Comparison of ENCODE assay signal across 13 mouse cellular contexts in genomic region chr10:67610689-67611088, GRCm38 (mm10).
DNase-seq lines count a peak whose midpoint lies in the region; ATAC-seq and TF ChIP-seq lines count a peak whose summit lies in the region.
"Had no signal": no experiment of that assay in that cellular context is flagged by ENCODE, and none has a peak within 500 bp of the region (broad histone marks: within the 10 kb centered on the region; RNA-seq: fewer than 3 reads in every experiment).

No protein-coding gene starts in this region.

- TF ChIP-seq CTCF in C2C12 (IDR thresholded peaks at IDR 0.05; ENCODE audit: control insufficient read depth, insufficient read depth, insufficient read length): no peak

- H3K27me3 ChIP-seq in C2C12 (ENCODE audit: control insufficient read depth, insufficient read depth, insufficient read length): no peaks in the 10 kb centered on the region
- H3K27me3 ChIP-seq: heart, embryonic 15.5 days had no signal

- DNase-seq in NIH3T3 (ENCODE audit: low read depth): peak; percentile 71
- DNase-seq in thymus, postnatal 14 days: peak; percentile 20
- DNase-seq in cerebellum, postnatal 14 days: no peak
- no peak for DNase-seq in cerebellum, adult 9-11 months
- DNase-seq: cerebellum, adult 11 months; gastrocnemius, postnatal 14 days; kidney, adult 8-10 months; liver, postnatal 0 days had no signal

- no peaks in the 10 kb centered on the region for H3K36me3 ChIP-seq in C2C12 (ENCODE audit: control insufficient read depth, insufficient read depth)
- H3K36me3 ChIP-seq: heart, embryonic 15.5 days had no signal

- H3K79me3 ChIP-seq in C2C12 (ENCODE audit: low read depth): no peaks in the 10 kb centered on the region

- H3K79me2 ChIP-seq in C2C12 (ENCODE audit: control insufficient read depth, insufficient read depth): no peaks in the 10 kb centered on the region

- ATAC-seq in megakaryocyte, adult 5-6 weeks (ENCODE audit: poor library complexity, severe bottlenecking): peak; percentile 68
- no peak for ATAC-seq in megakaryocyte-erythroid progenitor cell, adult 5-6 weeks (replicated peaks; ENCODE audit: low FRiP score, low TSS enrichment, poor library complexity, severe bottlenecking)
- ATAC-seq: hindbrain, embryonic 16.5 days; liver, postnatal 0 days had no signal

- H3K4me3 ChIP-seq in C2C12 (ENCODE audit: insufficient read depth, poor library complexity, severe bottlenecking): no peak overlapping the region
- H3K4me3 ChIP-seq: heart, embryonic 15.5 days had no signal

- no peak overlapping the region for H3ac ChIP-seq in C2C12 (ENCODE audit: control insufficient read depth, insufficient read length, low read depth)

TF ChIP-seq in C2C12, 6 proteins besides CTCF, POLR2A, EP300 and RAD21:
- TF ChIP-seq CEBPB (IDR thresholded peaks at IDR 0.05; ENCODE audit: low read depth) (peak; percentile 65), USF1 (IDR thresholded peaks at IDR 0.05; ENCODE audit: low read depth) (no peak), MYOG (IDR thresholded peaks at IDR 0.05; ENCODE audit: control insufficient read depth, extremely low read depth, insufficient read length) (no peak), FOSL1 (IDR thresholded peaks at IDR 0.05; ENCODE audit: insufficient read depth, low read length, poor library complexity, severe bottlenecking) (peak; percentile 79), MAX (IDR thresholded peaks at IDR 0.05) (peak; percentile 90), MYOD1 (IDR thresholded peaks at IDR 0.05; ENCODE audit: control insufficient read depth, insufficient read length, low read depth) (peak; percentile 84)

Comparison
In these comparisons a context has a peak if more than half of its experiments do, and no peak if none do; other contexts are left out.
1. DNase-seq: peak in NIH3T3 (single experiment) and thymus, postnatal 14 days (single experiment); none in cerebellum, postnatal 14 days (0 of 2) and cerebellum, adult 9-11 months (single experiment).